Mouse (Mus musculus): ENCODE data around the gene Ldlrap1.
A peak's percentile ranks its signal among the peaks of the same experiment; 100 is the strongest.

Gene Ldlrap1

GRCm38 (mm10) chr4:134774126-134774525, 6.3 kb upstream of the Ldlrap1 start:
- no peak for DNase-seq

- DNase-seq = peak in 1 of 2 experiments; percentile 80
Observed at GRCm38 (mm10) chr4:134772805-134773674, 5.2 kb upstream of the Ldlrap1 start.

DNA sequence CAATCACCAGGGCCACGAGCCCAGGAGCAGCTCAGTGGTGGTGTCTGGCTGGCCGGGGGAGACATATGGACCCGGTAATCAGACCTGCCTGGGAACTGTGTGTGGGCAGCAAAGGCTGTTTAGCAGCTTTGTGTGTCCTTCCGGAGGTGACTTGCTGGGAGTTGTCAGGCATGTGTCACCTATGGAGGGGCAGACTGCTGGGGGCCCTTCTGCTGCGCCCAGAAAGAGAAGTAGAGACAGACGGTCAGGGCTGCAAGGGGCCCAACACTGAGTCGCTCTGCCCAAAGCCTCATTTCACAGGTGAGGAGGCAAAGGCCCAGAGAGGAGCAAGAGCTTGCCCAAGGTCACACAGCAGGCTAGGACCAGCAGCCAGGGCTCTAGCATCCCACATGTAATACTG, 2.1 kb upstream of the Ldlrap1 start:
- DNase-seq = no peak

GRCm38 (mm10) chr4:134769081-134769811, 1.4 kb upstream of the Ldlrap1 start:
- DNase-seq = no peak

DNA sequence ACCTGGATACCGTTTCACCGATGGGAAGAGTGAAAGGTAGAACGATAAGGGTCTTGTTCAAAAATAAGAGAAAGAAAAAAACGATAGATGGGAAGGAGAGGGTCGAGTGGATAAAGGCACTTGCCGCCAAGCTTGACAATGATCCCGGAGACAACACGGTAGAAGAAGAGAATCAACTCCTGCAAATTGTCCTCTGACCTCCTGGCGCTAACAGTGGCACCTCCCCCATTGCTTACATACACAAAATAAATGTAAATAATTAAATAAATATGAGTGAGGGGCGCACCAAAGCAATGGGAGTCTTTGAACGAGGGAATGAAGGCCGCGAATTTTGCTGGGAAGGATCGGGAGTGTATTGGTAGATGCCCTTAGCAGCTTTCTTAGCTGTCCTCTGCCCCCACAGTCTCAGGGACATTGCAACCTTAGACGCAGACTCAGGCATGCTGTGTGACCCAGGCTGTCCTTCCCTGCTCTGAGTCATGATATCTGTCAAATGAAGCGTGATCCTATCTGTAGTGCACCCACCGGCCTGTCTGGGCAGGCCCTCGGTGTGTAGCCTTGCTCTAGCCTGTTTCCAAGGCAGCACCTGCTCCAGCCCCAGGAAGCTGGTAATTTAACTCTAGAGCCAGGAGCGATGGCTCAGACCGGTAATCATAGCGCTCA, 533 bp upstream of the Ldlrap1 start:
- no peak for DNase-seq

- no peak for DNase-seq
Observed at GRCm38 (mm10) chr4:134766904-134767425, 859 bp downstream of the Ldlrap1 start.

- DNase-seq = no peak
Observed at GRCm38 (mm10) chr4:134766277-134766676, 1.5 kb downstream of the Ldlrap1 start.

- DNase-seq = no peak
Observed at GRCm38 (mm10) chr4:134764333-134764732, 3.5 kb downstream of the Ldlrap1 start.

- no peak for DNase-seq
Observed at GRCm38 (mm10) chr4:134762360-134762759, 5.5 kb downstream of the Ldlrap1 start.

- DNase-seq = no peak
Observed at GRCm38 (mm10) chr4:134760793-134761201, 7.0 kb downstream of the Ldlrap1 start.

DNA sequence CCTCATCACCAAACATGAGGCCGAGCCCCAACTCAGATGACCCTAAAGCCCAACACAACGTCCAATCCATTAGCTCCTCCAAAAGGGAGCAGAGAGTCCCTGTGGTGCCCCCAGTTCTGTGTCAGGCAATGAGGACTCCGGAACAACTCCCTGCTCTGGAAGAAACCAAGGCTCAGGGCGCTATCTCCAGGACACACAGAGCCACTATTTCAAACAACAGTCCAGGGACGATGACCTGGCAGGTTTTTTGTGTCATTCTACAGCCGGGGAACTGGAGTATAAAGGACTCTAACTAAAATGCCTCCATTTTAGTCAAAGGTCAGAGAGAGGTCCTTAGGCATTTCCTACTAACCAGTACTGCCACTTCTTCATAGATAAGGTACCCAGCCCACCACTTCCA, 7.5 kb downstream of the Ldlrap1 start:
- DNase-seq = no peak

- DNase-seq = no peak
Observed at GRCm38 (mm10) chr4:134759564-134759963, 8.3 kb downstream of the Ldlrap1 start.

DNA sequence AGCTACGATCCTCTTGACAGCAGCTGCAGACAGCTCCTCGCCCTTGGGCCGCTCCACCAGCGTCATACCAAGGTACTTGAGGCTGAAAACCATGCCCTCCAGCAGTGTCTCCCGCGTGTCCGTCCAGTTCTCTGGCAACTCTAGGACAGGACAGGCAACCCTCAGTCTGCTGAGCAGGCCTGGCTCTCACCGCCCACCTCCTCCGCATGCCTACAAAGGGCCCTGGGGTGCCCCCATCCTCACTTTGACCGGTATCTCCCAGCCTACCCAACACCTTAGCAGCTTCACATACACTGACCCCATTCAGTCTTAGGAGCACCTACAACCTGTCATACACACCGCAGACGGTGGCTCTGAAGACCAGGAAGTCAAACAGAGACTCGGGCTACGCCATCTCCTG, 8.9 kb downstream of the Ldlrap1 start:
- no peak for DNase-seq

DNA sequence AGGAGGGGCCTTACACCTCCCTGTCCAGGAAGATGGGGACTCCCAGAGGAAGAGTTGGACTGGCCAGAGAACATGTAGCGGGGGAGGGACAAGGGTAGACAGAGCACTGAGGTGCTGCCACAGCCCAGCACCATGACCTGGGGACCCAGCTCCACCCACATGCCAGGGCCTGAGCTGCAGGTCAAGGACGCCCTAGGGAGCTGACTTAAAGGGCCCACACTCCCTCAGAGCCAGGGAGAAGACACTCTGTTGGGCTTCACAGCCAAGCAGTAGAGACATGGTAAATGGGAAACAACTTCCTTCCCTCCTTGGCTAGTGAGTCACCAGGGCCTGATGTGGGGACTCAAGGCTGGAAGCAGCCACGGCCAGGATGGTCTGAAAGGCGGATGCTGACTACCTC, 9.5 kb downstream of the Ldlrap1 start:
- DNase-seq = no peak

GRCm38 (mm10) chr4:134756953-134757352, 10.9 kb downstream of the Ldlrap1 start:
- DNase-seq = no peak

DNA sequence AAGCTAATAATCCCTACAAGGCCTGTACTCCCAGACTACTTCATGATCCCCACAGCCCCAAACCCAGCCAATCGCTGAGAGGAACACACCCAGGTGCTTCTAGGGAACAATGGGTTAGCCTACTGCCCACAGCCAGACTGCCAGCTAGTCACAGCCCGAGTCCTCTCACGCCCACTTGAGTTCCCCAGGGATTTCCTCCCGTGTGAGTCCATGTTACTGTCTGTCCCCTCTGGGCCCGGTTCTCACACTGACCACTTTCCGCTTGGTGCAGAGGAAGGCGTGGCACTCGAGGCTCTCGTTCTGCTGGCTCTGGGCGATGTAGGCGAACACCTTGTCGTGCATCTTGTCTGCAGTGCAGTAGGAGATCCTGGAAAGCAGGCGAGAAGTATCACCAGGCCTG, 12.9 kb downstream of the Ldlrap1 start:
- no peak for DNase-seq

DNA sequence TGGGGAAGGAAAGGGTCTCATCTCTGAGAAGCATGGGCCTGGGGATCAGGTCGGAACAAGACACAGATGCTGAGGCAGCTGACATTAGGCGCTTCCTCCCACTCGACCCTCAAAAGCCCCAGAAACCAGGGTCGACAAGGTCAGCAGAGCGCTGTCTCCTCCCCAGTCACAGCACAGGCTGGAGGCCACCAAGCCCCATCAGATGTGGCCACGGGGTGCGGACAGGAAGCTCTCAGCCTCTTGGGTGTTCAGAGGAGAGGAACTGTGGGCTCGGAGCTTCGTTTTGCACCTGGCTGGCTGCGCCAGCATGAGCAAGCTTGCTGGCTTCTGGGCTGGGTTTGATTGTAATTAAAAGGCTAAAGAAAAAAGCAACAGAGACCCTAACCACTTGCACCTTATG, 13.5 kb downstream of the Ldlrap1 start:
- peak in 1 of 2 experiments; percentile 53 for DNase-seq

DNA sequence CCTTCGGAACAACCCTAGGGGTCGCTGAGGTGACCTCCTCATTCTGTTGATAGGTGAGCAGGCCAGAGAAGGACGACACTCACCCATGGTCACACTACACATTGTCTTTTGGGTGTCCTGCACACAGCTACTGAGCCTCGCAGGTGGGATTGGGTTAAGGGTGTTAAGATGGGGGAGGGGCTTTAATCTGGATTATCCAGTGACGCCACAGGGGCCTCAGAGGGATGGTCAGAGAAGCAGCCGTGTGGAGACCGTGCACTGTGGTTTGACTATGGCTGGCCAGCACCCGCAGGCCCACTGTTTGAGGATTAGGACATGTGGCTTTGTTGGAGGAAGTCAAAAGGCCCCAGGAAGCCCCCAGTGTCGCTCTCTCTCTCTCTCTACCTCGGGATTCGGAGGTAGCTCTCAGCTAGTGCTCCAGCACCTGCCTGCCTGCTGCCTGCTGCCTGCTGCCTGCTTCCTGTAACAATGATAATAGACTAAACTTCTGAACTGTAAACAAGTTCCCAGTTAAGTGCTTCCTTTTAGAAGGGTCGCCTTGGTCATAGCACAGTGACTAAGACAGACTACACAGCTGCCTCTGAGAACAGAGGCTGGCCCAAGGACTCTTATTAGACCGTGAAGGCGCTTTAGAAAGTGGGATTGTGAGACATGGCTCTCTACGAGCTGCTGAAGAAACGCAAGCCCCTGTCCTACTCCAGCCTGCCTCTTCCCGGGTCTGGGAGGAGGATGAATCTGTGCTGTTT, 14.1 kb downstream of the Ldlrap1 start:
- peak in 1 of 2 experiments; percentile 53 for DNase-seq

- no peak for DNase-seq
Observed at GRCm38 (mm10) chr4:134752911-134753426, 14.9 kb downstream of the Ldlrap1 start.

DNA sequence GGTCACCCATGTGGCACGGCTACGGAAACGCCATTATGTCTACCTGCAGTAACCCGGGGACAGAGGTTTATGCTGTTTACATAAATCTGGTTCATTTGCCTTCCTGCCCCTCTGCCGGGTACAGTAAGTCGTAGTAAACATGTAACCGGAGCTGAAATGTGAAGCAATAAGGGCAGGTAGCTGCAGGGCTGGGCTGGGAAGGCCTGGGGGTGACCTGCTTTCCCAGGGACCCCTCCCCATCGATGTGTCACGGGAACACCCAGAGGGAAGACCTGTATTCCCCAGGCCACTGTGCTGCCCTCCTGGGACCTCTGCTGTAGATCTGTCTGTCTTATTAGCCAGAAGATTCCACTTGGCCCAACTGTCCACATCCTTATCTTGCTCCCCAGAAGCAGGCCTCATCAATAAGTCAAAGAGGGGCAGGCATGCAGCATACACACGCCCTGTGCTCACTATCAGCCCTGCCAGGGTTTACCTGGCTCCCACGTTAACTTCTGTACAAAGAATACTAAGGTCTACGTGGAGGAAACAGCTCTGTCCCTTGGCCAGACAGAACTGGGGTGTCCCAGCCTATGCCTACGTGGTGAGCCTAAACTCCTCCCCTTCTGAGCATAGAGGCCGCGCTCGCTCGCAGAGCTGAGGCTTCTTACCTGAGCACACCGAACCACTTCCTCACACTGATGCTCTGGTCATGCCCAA, 16.0 kb downstream of the Ldlrap1 start:
- no peak for DNase-seq

- no peak for DNase-seq
Observed at GRCm38 (mm10) chr4:134750825-134751224, 17.0 kb downstream of the Ldlrap1 start.

GRCm38 (mm10) chr4:134750263-134750662, 17.6 kb downstream of the Ldlrap1 start:
- peak; percentile 64 to 83 for DNase-seq

All from thymus, adult 18-20 months (tissue).